ENCODE assay signal across 26 mouse cellular contexts in the genomic region with DNA sequence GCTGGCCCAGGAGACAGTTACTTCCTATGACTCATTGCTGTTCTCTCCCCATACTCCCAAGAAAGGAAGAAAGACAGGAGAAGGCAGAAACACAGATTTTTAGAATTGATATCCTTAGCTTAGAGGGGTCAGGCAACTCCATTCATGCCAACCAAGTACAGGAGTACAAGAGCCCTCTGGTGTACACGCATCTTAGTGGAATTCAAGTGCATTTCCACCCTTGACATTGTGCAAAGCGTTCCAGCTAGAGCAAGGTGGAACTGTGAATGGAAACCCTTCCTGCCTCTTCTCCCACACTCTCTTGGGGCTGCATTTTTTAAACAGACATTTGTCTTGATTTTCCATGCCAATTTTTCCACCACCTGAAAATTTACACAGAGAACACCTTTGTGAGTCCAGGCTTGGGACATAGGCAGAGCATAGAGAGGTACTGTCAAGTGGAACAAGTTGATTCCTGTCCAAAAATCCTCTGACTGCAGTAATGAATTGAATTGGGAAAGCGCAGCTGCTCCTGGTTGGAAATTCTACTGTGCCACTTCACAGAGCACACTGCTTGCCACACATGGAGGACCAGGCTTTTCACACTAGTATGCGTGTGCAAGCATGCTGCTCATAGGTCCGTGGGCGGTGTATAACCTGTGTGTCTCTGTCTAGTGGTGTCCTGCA.
DNase-seq lines count a peak whose midpoint lies in the region; ATAC-seq and TF ChIP-seq lines count a peak whose summit lies in the region.
"Had no signal": no experiment of that assay in that cellular context is flagged by ENCODE, and none has a peak within 500 bp of the region (broad histone marks: within the 10 kb centered on the region; RNA-seq: fewer than 3 reads in every experiment).

No protein-coding gene starts in this region.

- no peak overlapping the region for H3K9ac ChIP-seq in intestine, embryonic 14.5 days (ENCODE audit: low read length)
- no peak overlapping the region for H3K9ac ChIP-seq in intestine, embryonic 16.5 days (ENCODE audit: low read depth, low read length)
- H3K9ac ChIP-seq in lung, postnatal 0 days (replicated peaks; ENCODE audit: low read depth), result no peak overlapping the region
- H3K9ac ChIP-seq in limb, embryonic 14.5 days (ENCODE audit: low read depth, low read length, severe bottlenecking), result no peak overlapping the region
- H3K9ac ChIP-seq in kidney, embryonic 16.5 days (replicated peaks; ENCODE audit: low read length), result no peak overlapping the region
- no peak overlapping the region for H3K9ac ChIP-seq in kidney, embryonic 15.5 days
- H3K9ac ChIP-seq: forebrain, embryonic 13.5 days; hindbrain, embryonic 13.5 days; limb, embryonic 12.5 days; liver, embryonic 13.5 days; midbrain, embryonic 13.5 days had no signal

- no peak for TF ChIP-seq EP300 in lung, postnatal 0 days (IDR thresholded peaks at IDR 0.05)

- ATAC-seq in intestine, embryonic 14.5 days (replicated peaks; ENCODE audit: low FRiP score, low TSS enrichment, low read depth), result no peak
- no peak for ATAC-seq in intestine, embryonic 16.5 days
- peak; percentile 85 for ATAC-seq in lung, postnatal 0 days
- ATAC-seq in limb, embryonic 14.5 days (ENCODE audit: low FRiP score, low read depth), result no peak
- ATAC-seq in kidney, embryonic 16.5 days (ENCODE audit: low FRiP score, low TSS enrichment), result no peak
- no peak for ATAC-seq in kidney, embryonic 15.5 days (replicated peaks; ENCODE audit: low FRiP score)
- ATAC-seq: forebrain, embryonic 13.5 days; midbrain, embryonic 13.5 days had no signal

- no peak overlapping the region for H3K4me2 ChIP-seq in intestine, embryonic 14.5 days (ENCODE audit: low read length)
- no peak overlapping the region for H3K4me2 ChIP-seq in intestine, embryonic 16.5 days (ENCODE audit: low read depth, low read length)
- H3K4me2 ChIP-seq in lung, postnatal 0 days (replicated peaks; ENCODE audit: low read depth, low read length), result no peak overlapping the region
- H3K4me2 ChIP-seq in limb, embryonic 14.5 days (replicated peaks; ENCODE audit: low read depth, low read length, severe bottlenecking), result no peak overlapping the region
- no peak overlapping the region for H3K4me2 ChIP-seq in kidney, embryonic 16.5 days (replicated peaks; ENCODE audit: low read depth, low read length)
- no peak overlapping the region for H3K4me2 ChIP-seq in kidney, embryonic 15.5 days
- H3K4me2 ChIP-seq: forebrain, embryonic 13.5 days; heart, embryonic 11.5 days; hindbrain, embryonic 13.5 days; limb, embryonic 12.5 days; liver, embryonic 13.5 days; midbrain, embryonic 13.5 days had no signal

- H3K4me3 ChIP-seq in intestine, embryonic 14.5 days (ENCODE audit: low read depth, low read length), result no peak overlapping the region
- no peak overlapping the region for H3K4me3 ChIP-seq in intestine, embryonic 16.5 days (ENCODE audit: low read length)
- no peak overlapping the region for H3K4me3 ChIP-seq in lung, postnatal 0 days (ENCODE audit: low read depth, low read length)
- H3K4me3 ChIP-seq in limb, embryonic 14.5 days (replicated peaks; ENCODE audit: low read length), result no peak overlapping the region
- no peak overlapping the region for H3K4me3 ChIP-seq in kidney, embryonic 16.5 days (ENCODE audit: low read length)
- H3K4me3 ChIP-seq in kidney, embryonic 15.5 days (replicated peaks), result no peak overlapping the region
- H3K4me3 ChIP-seq: forebrain, embryonic 13.5 days; hindbrain, embryonic 13.5 days; limb, embryonic 12.5 days; liver, embryonic 13.5 days; megakaryocyte, embryonic 14.5 days; midbrain, embryonic 13.5 days had no signal

- no peak for TF ChIP-seq POLR2A in limb, embryonic 14.5 days (IDR thresholded peaks at IDR 0.05; ENCODE audit: borderline replicate concordance, extremely low read depth, insufficient read depth, insufficient read length)

- H3K27ac ChIP-seq in intestine, embryonic 14.5 days (ENCODE audit: low read depth), result no peak overlapping the region
- no peak overlapping the region for H3K27ac ChIP-seq in intestine, embryonic 16.5 days (ENCODE audit: low read length)
- H3K27ac ChIP-seq in lung, postnatal 0 days (ENCODE audit: low read length), result no peak overlapping the region
- H3K27ac ChIP-seq in limb, embryonic 14.5 days (replicated peaks; ENCODE audit: low read depth, low read length), result peak overlapping the region; percentile 71
- H3K27ac ChIP-seq in kidney, embryonic 16.5 days (ENCODE audit: low read length), result no peak overlapping the region
- H3K27ac ChIP-seq in kidney, embryonic 15.5 days, result no peak overlapping the region
- H3K27ac ChIP-seq: forebrain, embryonic 13.5 days; hindbrain, embryonic 13.5 days; kidney, postnatal 0 days; limb, embryonic 12.5 days; liver, embryonic 13.5 days; midbrain, embryonic 13.5 days had no signal

- 0 out of 2 replicates have a peak, but pooled peaks cover 7% of the 10 kb centered on the region for H3K9me3 ChIP-seq in intestine, embryonic 14.5 days (ENCODE audit: control insufficient read depth, low read length)
- no peaks in the 10 kb centered on the region for H3K9me3 ChIP-seq in intestine, embryonic 16.5 days (ENCODE audit: control insufficient read depth, low read length)
- H3K9me3 ChIP-seq in lung, postnatal 0 days (ENCODE audit: low read length), result no peaks in the 10 kb centered on the region
- H3K9me3 ChIP-seq in limb, embryonic 14.5 days (ENCODE audit: control insufficient read depth, low read length), result no peaks in the 10 kb centered on the region
- peaks cover 7% of the 10 kb centered on the region for H3K9me3 ChIP-seq in kidney, embryonic 16.5 days (ENCODE audit: low read length)
- no peaks in the 10 kb centered on the region for H3K9me3 ChIP-seq in kidney, embryonic 15.5 days (replicated peaks)
- H3K9me3 ChIP-seq: forebrain, embryonic 13.5 days; limb, embryonic 12.5 days; liver, embryonic 13.5 days had no signal

- no peaks in the 10 kb centered on the region for H3K27me3 ChIP-seq in intestine, embryonic 14.5 days (replicated peaks; ENCODE audit: control insufficient read depth, insufficient read depth, low read length)
- no peaks in the 10 kb centered on the region for H3K27me3 ChIP-seq in intestine, embryonic 16.5 days (replicated peaks; ENCODE audit: control insufficient read depth, insufficient read depth, low read length)
- H3K27me3 ChIP-seq in lung, postnatal 0 days (replicated peaks; ENCODE audit: insufficient read depth, low read length), result no peaks in the 10 kb centered on the region
- no peaks in the 10 kb centered on the region for H3K27me3 ChIP-seq in limb, embryonic 14.5 days (ENCODE audit: control insufficient read depth, insufficient read depth, low read length)
- no peaks in the 10 kb centered on the region for H3K27me3 ChIP-seq in kidney, embryonic 16.5 days (ENCODE audit: insufficient read depth, low read length)
- H3K27me3 ChIP-seq in kidney, embryonic 15.5 days, result no peaks in the 10 kb centered on the region
- H3K27me3 ChIP-seq: forebrain, embryonic 13.5 days; hindbrain, embryonic 13.5 days; limb, embryonic 12.5 days; liver, embryonic 13.5 days; midbrain, embryonic 13.5 days had no signal

- H3K4me1 ChIP-seq in intestine, embryonic 14.5 days (replicated peaks; ENCODE audit: control insufficient read depth, insufficient read depth, low read length), result no peaks in the 10 kb centered on the region
- no peaks in the 10 kb centered on the region for H3K4me1 ChIP-seq in intestine, embryonic 16.5 days (ENCODE audit: control insufficient read depth, insufficient read depth, low read length)
- H3K4me1 ChIP-seq in lung, postnatal 0 days (ENCODE audit: insufficient read depth, low read depth, low read length), result no peaks in the 10 kb centered on the region
- peaks cover 11% of the 10 kb centered on the region for H3K4me1 ChIP-seq in limb, embryonic 14.5 days (ENCODE audit: control insufficient read depth, insufficient read depth, low read length)
- no peaks in the 10 kb centered on the region for H3K4me1 ChIP-seq in kidney, embryonic 16.5 days (ENCODE audit: insufficient read depth, low read length)
- no peaks in the 10 kb centered on the region for H3K4me1 ChIP-seq in kidney, embryonic 15.5 days
- H3K4me1 ChIP-seq: forebrain, embryonic 13.5 days; liver, embryonic 13.5 days; megakaryocyte, embryonic 14.5 days; midbrain, embryonic 13.5 days had no signal

- TF ChIP-seq CTCF in lung, postnatal 0 days (IDR thresholded peaks at IDR 0.05), result no peak

- WGBS in intestine, embryonic 14.5 days, result 86% methylated on average over 6 of the region's 6 CpGs
- WGBS in intestine, embryonic 16.5 days, result 83% methylated on average over 6 of the region's 6 CpGs
- WGBS in lung, postnatal 0 days, result 66% methylated on average over 6 of the region's 6 CpGs
- 78% methylated on average over 6 of the region's 6 CpGs for WGBS in limb, embryonic 14.5 days
- WGBS in kidney, embryonic 16.5 days, result 80% methylated on average over 6 of the region's 6 CpGs
- 83% methylated on average over 6 of the region's 6 CpGs for WGBS in kidney, embryonic 15.5 days

- DNase-seq in intestine, embryonic 14.5 days (ENCODE audit: low spot score), result peak; percentile 46
- DNase-seq in lung, postnatal 0 days (ENCODE audit: low spot score), result peak; percentile 64
- DNase-seq in lung, postnatal 25 days (ENCODE audit: low spot score), result no peak
- DNase-seq in NIH3T3 (ENCODE audit: low read depth), result peak; percentile 12
- DNase-seq in limb, embryonic 14.5 days (ENCODE audit: low spot score), result peak; percentile 48
- DNase-seq: adrenal gland, postnatal 14 days; cerebellum, adult 11-12 months; cerebellum, adult 9-11 months; embryo, embryonic 11 days; gastrocnemius, postnatal 25 days; heart, adult 18-20 months; heart, postnatal 36 days; kidney, adult 18-20 months; kidney, postnatal 4 days; liver, embryonic 13.5 days; thymus, postnatal 4 days had no signal

- no peaks in the 10 kb centered on the region for H3K36me3 ChIP-seq in intestine, embryonic 14.5 days (ENCODE audit: control insufficient read depth, insufficient read depth, low read length)
- H3K36me3 ChIP-seq in intestine, embryonic 16.5 days (ENCODE audit: control insufficient read depth, insufficient read depth, low read length), result no peaks in the 10 kb centered on the region
- H3K36me3 ChIP-seq in lung, postnatal 0 days (ENCODE audit: insufficient read depth, low read length), result no peaks in the 10 kb centered on the region
- no peaks in the 10 kb centered on the region for H3K36me3 ChIP-seq in limb, embryonic 14.5 days (ENCODE audit: control insufficient read depth, insufficient read depth, low read length)
- H3K36me3 ChIP-seq in kidney, embryonic 16.5 days (ENCODE audit: insufficient read depth, low read length), result no peaks in the 10 kb centered on the region
- no peaks in the 10 kb centered on the region for H3K36me3 ChIP-seq in kidney, embryonic 15.5 days
- H3K36me3 ChIP-seq: hindbrain, embryonic 13.5 days; limb, embryonic 12.5 days; liver, embryonic 13.5 days; midbrain, embryonic 13.5 days had no signal
